Mouse (Mus musculus): ENCODE data around the gene Plekhg6. TPM values are rescaled to one million over a fixed set of nuclear protein-coding genes. Genes with fewer than 3 reads are reported as not detected.

Gene Plekhg6
- polyA plus RNA-seq, 1 experiment from 2014 or later = not detected

DNA sequence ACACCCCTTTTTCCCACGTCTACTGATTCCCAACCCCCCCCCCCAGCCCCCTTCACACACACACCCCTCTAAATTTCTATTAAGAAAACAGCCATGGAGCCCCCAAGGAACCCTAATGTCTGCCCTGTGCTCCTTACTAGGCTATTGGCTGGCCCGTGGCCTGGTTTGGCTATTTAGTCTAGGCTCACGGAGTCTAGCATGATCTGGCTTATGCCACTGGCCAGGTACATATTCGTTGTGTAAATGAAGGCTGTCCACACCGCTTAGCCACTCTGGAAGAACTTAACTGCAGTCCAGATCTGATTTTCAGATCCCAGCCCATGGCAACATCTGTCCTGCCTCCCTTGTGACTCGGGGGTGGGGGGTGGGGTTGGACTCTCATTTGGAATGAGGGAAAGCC, 65.8 kb downstream of the Plekhg6 start:
- H3K36me3 ChIP-seq (ENCODE audit: control insufficient read depth, insufficient read depth, low read length) = no peaks in the 10 kb centered on the region
- no peak overlapping the region for H3K9ac ChIP-seq (ENCODE audit: low read length)
- H3K27me3 ChIP-seq (ENCODE audit: control insufficient read depth, insufficient read depth, low read length) = peaks cover under 1% of the 10 kb centered on the region; the same call in 1 of the 2 replicates
- H3K4me2 ChIP-seq = no peak overlapping the region
- no peak overlapping the region for H3K4me3 ChIP-seq (ENCODE audit: low read depth, low read length)
- H3K4me1 ChIP-seq (ENCODE audit: control insufficient read depth, insufficient read depth, low read length) = peaks cover 19% of the 10 kb centered on the region
- H3K9me3 ChIP-seq (ENCODE audit: control insufficient read depth, low read length) = no peaks in the 10 kb centered on the region
- WGBS = 86% methylated on average over 6 of the region's 6 CpGs
- H3K27ac ChIP-seq (ENCODE audit: low read depth, low read length) = no peak overlapping the region
- DNase-seq (ENCODE audit: low spot score, missing footprints) = no peak
- ATAC-seq (ENCODE audit: low FRiP score) = no peak

DNA sequence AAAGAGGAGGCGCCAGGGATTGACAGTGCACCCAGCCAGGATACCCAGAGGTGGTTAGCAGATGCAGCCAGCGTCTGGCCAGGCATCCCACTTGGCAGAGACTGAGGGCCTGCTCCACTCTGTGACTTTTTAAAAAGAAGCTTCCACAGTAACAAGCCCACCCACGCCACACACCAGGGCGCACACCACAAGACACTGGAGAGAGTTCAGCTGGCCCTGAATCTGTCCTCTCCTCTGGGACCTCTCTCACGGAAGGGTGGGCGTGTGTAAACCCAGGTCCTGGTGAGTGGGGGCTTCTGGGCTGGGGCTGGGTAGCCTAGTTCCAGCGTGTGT, 66.4 kb downstream of the Plekhg6 start:
- H3K4me3 ChIP-seq (ENCODE audit: low read depth, low read length) = peak overlapping the region; percentile 37; the same call in 1 of the 2 replicates
- H3K4me2 ChIP-seq = peak overlapping the region; percentile 48
- DNase-seq (ENCODE audit: low spot score, missing footprints) (no peak), ATAC-seq (ENCODE audit: low FRiP score) (peak; percentile 57; the same call in 1 of the 2 replicates)
- no peaks in the 10 kb centered on the region for H3K36me3 ChIP-seq (ENCODE audit: control insufficient read depth, insufficient read depth, low read length)
- H3K9me3 ChIP-seq (ENCODE audit: control insufficient read depth, low read length) = no peaks in the 10 kb centered on the region
- peaks cover 19% of the 10 kb centered on the region for H3K4me1 ChIP-seq (ENCODE audit: control insufficient read depth, insufficient read depth, low read length)
- 55% methylated on average over 7 of the region's 7 CpGs for WGBS
- no peak overlapping the region for H3K27ac ChIP-seq (ENCODE audit: low read depth, low read length)
- H3K9ac ChIP-seq (ENCODE audit: low read length) = peak overlapping the region; percentile 81
- no peaks in the 10 kb centered on the region for H3K27me3 ChIP-seq (ENCODE audit: control insufficient read depth, insufficient read depth, low read length)

DNA sequence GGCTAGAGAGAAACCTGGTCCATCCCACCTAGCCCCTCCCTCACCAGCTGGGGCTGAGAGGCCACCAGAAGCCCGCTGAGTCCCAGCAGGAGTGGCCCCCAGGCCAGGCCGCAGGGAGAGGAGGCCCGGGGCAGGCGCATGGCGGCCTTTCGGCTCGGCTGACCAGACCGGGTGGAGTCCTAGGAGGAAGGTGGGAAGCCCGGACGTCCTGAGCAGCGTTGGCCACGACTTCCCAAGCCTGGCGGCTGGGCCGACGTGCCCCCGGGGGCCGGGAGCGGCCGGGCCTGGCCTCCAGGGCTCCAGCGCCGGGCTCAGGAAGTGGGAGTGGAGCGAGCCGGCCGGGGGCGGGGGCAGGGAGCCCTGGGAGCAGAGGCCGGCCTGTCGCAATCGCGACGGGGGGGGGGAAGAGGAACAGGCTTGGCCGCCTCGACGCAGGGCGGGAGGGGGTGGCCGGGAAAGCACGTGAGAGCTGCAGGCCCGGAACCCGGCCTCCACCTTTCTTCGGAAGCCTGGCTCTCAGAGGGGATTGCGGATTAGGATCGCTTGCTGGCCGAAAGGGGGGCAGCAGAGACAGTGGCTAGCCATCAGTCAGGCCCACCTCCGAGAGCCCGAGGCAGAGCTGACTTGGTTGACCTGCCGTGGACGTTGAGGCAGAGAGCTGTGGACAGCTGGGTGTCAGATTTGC, 66.9 kb downstream of the Plekhg6 start, which contains the start of gene Ltbr:
TSS of gene Ltbr (minus strand) at position 340 of the 685 bp plus-strand sequence.
- Histone ChIP-seq H3K4me3 (ENCODE audit: low read depth, low read length) (peak within 1 kb of the TSS; percentile 37), H3K9me3 (ENCODE audit: control insufficient read depth, low read length) (no peaks in the 10 kb centered on the region), H3K27ac (ENCODE audit: low read depth, low read length) (no peak within 1 kb of the TSS), H3K27me3 (ENCODE audit: control insufficient read depth, insufficient read depth, low read length) (no peaks in the 10 kb centered on the region), H3K4me1 (ENCODE audit: control insufficient read depth, insufficient read depth, low read length) (peaks cover 21% of the 10 kb centered on the region), H3K4me2 (peak within 1 kb of the TSS; percentile 48), H3K36me3 (ENCODE audit: control insufficient read depth, insufficient read depth, low read length) (no peaks in the 10 kb centered on the region), H3K9ac (ENCODE audit: low read length) (peak within 1 kb of the TSS; percentile 81)
- ATAC-seq (ENCODE audit: low FRiP score) (peak; percentile 77), DNase-seq (ENCODE audit: low spot score, missing footprints) (peak; percentile 96)
- 3% methylated on average over 43 of the region's 46 CpGs for WGBS

Other genes starting within 250 kb of the Plekhg6 start
- 55.1 and 58.4 TPM in 2 replicates for gene Nop2, start 248.9 kb downstream of the Plekhg6 start, polyA plus RNA-seq (2014; fragmentation: Nextera tagmentation; extraction: Ambion mirVana)
- gene Iffo1, start 235.6 kb downstream of the Plekhg6 start, polyA plus RNA-seq (2014; fragmentation: Nextera tagmentation; extraction: Ambion mirVana) = 8.4 and 8.6 TPM in 2 replicates
- 2,357 and 2,675 TPM in 2 replicates for gene Gapdh, start 214.3 kb downstream of the Plekhg6 start, polyA plus RNA-seq (2014; fragmentation: Nextera tagmentation; extraction: Ambion mirVana)
- gene Ncapd2, start 189.1 kb downstream of the Plekhg6 start, polyA plus RNA-seq (2014; fragmentation: Nextera tagmentation; extraction: Ambion mirVana) = 127 and 140 TPM in 2 replicates
- gene Mrpl51, start 189.0 kb downstream of the Plekhg6 start, polyA plus RNA-seq (2014; fragmentation: Nextera tagmentation; extraction: Ambion mirVana) = 200 and 208 TPM in 2 replicates
- gene Vamp1, start 165.2 kb downstream of the Plekhg6 start, polyA plus RNA-seq (2014; fragmentation: Nextera tagmentation; extraction: Ambion mirVana) = 1.3 and 1.4 TPM in 2 replicates
- 1.2 and 1.6 TPM in 2 replicates for gene Tapbpl, start 148.9 kb downstream of the Plekhg6 start, polyA plus RNA-seq (2014; fragmentation: Nextera tagmentation; extraction: Ambion mirVana)
- gene Cd27, start 143.8 kb downstream of the Plekhg6 start, polyA plus RNA-seq (2014; fragmentation: Nextera tagmentation; extraction: Ambion mirVana) = 0.62 and 0.93 TPM in 2 replicates
- gene Tuba3a, start 94.8 kb downstream of the Plekhg6 start, polyA plus RNA-seq (2014; fragmentation: Nextera tagmentation; extraction: Ambion mirVana) = 0.08 TPM in 1 of 2 replicates, not detected in the other
- gene Ltbr, start 66.9 kb downstream of the Plekhg6 start, polyA plus RNA-seq (2014; fragmentation: Nextera tagmentation; extraction: Ambion mirVana) = 18.0 and 19.7 TPM in 2 replicates
- gene Scnn1a, start 60.1 kb downstream of the Plekhg6 start, polyA plus RNA-seq (2014; fragmentation: Nextera tagmentation; extraction: Ambion mirVana) = 0.33 and 0.77 TPM in 2 replicates
- 19.0 and 19.2 TPM in 2 replicates for gene Tnfrsf1a, start 31.4 kb downstream of the Plekhg6 start, polyA plus RNA-seq (2014; fragmentation: Nextera tagmentation; extraction: Ambion mirVana)
- gene Cd9, start 114.0 kb upstream of the Plekhg6 start, polyA plus RNA-seq (2014; fragmentation: Nextera tagmentation; extraction: Ambion mirVana) = 34.7 and 40.9 TPM in 2 replicates
- 13.9 and 15.8 TPM in 2 replicates for gene Vwf, start 166.0 kb upstream of the Plekhg6 start, polyA plus RNA-seq (2014; fragmentation: Nextera tagmentation; extraction: Ambion mirVana)